Mouse (Mus musculus) left cerebral cortex, postnatal 36 days (tissue): Measurements from ENCODE around the gene Shc1. TPM values are rescaled to one million over a fixed set of nuclear protein-coding genes. Genes with fewer than 3 reads are reported as not detected.

Source experiments
- DNase-seq, 2 experiments: peaks; one replicate each; pipeline ENCODE4 v3.0.0; 2021 to 2022; ENCODE audit warnings: low spot score in 2 of 2, mixed read lengths in 1 of 2
- intact Hi-C: fragments of 180-260 bp; cut with DNase I; formaldehyde crosslinking; loops from one replicate; pipeline ENCODE4 v1.15.1; 2025
- total RNA-seq, 2 experiments: library from RNA; stranded (reverse); gene quantifications; 2 replicates each; pipeline ENCODE4 v1.2.3; 2021

Shc1 gene
- total RNA-seq, 2 experiments from 2014 or later = 10.6 to 16.0 TPM

DNA sequence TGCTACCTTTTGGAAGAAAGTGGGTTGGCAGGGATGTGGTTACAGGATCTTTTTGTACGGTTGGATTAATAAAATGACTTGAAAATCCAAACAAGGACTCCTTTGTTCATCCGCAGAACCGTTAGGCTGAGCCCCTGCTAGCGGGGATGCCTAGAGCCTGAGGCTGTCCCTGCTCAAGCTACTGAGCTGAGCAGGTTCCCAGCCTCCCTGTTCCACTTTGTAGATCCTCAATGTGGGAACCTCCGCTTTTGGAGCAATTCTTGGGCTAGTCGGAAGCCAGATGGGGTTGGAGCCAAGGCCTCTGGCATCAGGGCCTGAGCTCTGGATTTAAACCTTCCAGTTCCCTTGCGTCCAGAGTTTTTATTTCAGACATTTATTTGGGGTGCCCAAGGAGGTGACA lies 16.8 kb downstream of the Shc1 start:
- intact Hi-C loops = no loop called here

DNA sequence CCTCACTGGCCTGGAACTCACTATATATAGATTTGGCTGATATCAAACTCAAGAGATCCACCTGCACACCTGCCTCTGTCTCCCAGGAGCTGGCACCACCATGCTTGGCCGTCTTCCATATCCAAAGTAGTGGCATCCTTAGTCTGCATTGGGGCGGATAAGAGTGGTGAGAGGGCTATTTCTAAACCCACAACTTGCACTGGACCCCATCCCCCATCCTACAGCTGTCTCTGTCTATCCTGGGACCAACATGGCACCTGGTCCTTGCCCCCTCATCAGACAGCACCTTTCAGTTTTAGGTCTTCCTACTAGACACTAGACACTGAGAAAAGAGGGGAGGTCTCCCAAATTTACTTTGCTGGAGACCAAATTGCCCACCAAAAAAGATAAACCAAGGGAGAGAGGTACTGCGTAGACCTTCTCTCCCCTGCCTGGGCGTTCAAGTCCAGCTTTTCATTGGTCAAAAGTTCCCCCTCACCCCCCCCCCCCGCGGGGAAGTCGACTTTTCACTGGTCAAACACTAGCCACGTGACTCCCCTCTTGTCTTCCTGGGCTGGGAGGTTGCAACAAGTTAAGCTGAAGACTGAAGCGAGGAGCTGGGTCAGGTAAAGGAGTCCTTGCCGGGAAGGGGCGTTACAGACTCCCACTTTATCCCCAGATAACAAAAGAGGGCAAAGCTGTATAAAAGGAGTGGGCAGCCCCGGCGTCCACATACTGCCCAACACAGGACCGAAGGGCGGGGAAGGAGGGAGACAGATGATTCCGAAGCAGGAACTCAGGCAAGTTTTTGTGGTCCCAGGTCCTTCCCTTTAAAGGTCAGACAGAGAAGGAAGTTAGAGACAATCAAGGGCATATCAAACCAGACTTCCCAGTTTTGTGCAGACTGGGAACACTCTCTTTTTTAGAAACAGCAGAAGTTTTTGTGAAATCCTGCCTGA lies 18.2 kb downstream of the Shc1 start, which contains the start of gene Pbxip1:
Gene Pbxip1, plus strand, starts transcription at position 531 of the 938 bp plus-strand sequence.
- no peak for DNase-seq
- intact Hi-C loops = no loop called here

More for the DNA sequence above, 16.8 kb downstream of the Shc1 start:
- no peak for DNase-seq

DNA sequence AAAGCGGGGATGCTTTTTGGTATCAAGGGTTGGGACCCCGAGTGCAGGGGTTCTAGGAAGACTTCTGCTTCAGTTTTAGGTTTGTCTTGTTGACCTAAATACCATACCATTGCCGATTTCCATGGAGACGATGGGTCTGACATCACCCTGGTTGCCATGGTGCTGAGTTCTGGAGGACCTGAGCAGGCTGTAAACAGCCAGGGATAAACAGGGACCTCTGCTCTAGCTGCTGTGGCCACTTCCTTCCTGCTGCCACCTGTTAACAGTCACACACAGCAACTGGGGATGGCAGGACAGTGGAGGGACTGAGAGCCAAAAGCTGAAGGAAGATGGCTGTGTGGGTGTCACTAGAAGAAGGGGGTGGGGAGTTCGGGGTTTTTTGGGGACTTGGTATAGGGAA lies 19.0 kb downstream of the Shc1 start:
- intact Hi-C loops = no loop called here
- no peak for DNase-seq

DNA sequence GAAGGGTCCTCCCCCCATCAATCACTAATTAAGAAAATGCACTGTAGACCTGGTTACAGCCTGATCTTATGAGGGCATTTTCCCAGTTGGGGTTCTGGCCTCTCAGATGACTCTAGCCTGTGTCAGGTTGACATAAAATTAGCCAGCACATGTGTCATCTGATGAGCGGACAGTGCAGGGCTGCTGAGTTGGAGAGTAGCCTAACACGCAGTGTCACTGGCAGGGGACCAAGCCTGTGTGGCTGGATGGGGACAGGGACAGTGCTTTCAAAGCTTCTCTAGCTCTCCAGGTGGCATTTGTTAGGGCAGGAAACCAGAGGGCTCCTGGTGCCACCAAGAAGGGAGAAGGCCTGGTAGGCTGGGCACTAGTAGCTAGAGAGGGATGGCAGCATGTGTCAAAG lies 22.4 kb downstream of the Shc1 start:
- intact Hi-C loops = no loop called here

DNA sequence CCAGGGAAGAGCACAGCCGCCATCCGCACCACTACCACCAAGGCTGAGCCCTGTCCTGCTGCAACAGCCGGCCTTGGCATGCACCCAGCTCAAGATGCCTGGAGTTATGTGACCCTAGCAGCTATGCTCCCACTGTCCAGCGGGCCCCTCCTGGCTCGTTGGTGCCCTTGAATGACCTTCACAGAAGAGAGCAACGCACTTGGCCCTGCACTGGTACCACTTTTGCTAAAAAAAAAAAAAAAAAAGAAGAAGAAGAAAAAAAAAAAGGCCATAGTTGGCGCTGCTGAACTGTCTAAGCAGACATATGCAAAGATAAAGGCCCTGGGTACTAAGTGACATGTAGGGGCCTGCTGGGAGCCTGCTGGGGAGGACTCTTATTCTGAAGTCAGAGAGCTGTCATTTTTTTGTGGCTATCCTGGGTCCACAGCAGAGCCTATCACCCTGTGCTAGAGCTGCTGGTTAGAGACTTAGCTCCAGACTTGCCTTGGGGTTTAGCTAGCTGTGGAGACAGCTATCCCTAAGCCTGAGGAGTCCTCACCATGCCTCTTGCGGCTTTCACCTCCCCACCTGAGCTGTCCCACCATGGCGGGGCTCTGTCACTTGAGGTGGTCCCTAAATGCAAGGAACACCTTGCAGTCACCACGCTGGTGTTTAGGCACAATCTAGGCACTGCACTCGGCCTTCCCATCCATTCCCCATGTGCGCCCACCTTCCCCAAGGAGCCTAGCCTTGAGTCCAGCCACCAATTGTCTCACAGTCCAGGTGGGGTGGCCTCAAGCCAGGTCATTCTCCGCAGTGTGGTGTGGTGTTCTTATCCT lies 30.7 kb downstream of the Shc1 start:
- no peak for DNase-seq
- intact Hi-C loops = loop anchor here (5.0 kb wide), 1 partner anchor 38 kb away; no protein-coding TSS in a partner anchor

More for the DNA sequence above, 22.4 kb downstream of the Shc1 start:
- no peak for DNase-seq

DNA sequence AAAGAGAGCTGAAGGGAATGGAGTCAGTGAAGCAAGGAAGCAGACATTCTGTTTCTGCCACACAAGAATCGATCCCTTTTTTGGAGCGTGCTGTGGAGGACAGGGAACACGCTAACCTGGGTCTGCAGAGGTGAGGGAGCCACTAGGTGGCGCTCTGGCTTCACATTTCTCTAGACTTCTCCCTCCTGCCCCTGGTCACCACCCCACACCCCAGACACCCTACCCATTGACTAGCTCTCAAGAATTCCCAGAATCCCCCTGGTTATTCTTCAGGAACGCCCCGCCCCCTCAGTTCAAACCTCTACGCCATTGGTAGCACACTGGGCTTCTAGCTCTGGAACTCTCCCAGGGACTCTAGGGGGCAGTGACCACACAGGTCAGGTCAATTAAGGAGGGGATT lies 31.3 kb downstream of the Shc1 start:
- intact Hi-C loops = loop anchor here (5.0 kb wide), 1 partner anchor 38 kb away; no protein-coding TSS in a partner anchor

DNA sequence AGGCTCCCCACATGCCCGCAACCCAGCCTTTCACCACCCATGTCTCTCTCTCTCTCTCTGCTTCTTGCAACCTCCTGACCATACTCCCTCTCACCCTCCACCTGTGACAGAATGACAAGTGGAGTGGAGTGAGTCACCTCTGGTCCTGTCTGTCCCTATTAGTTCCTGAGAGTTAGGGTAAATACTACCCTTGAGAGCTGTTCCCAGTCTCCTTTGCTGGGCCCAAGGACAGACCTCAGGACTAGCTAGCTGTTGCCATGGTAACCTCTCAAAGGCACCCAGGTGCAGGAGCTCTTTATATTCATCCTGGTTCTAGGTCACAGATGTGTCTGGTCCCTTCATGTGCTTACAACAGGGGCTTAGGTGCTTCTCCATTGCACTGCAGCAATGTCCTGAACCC lies 33.7 kb downstream of the Shc1 start:
- no peak for DNase-seq
- intact Hi-C loops = no loop called here

More for the DNA sequence above, 31.3 kb downstream of the Shc1 start:
- DNase-seq = peak; percentile 52 to 64

DNA sequence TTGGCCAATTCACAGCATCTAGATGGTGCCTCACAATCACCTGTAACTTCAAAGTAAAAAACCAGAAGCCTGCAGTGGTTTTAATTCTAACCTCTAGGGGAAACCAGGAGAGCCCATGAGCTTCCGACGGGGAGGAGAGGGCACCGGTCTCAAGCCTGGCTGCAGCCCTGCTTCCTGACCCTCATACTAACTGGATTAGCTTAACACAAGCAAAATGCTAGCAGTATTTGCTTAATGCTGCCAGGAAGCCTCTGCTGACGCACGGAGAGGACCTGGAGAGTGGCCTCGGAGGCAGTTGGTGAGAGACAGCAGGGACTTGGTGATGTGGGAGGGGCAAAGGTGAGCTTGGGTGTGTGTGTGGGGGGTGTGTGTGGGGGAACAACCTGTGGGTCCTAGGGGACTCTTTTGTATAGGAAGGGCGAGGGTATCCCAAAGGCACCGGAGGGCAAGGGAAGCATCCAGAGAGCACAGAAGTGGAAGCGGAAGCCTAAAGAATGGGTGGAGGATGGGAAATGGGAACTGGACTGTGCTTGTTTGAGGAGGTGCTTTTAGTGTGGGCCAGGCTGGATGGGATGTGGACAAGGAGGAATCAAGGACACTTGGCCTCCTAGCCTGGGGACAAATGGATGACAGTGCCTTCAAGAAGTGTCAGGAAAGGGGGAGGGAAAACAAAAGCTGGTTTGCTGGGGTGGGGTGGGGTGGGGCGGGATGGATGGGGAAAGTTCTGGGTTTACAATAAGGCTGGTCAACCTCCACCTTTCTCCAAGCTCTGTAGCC lies 36.3 kb downstream of the Shc1 start, which contains the start of gene Pmvk:
Gene Pmvk, plus strand, starts transcription at position 141 of the 777 bp plus-strand sequence.
- intact Hi-C loops = loop anchor here (5.0 kb wide), 2 partner anchors 318 to 403 kb away; partner anchors contain the start of gene Ube2q1
- DNase-seq = no peak

DNA sequence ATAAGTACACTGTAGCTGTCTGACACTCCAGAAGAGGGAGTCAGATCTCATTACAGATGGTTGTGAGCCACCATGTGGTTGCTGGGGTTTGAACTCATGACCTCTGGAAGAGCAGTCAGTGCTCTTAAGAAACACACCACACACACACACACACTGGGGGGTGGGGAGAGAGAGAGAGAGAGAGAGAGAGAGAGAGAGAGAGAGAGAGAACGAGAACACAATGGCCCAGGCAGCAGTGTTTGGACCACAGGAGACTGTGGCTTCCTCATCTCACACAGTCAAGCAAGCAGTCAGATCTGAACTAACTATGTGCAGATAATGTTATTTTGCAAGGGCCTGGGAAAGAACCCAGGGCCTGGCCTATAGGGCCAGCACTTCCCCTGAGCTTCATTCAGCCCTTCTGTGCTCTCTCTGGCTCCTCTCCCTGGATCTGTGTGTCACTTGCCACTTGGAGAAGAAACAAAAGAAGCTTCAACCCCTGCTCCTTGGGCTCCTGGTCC lies 37.6 kb downstream of the Shc1 start:
- no peak for DNase-seq
- intact Hi-C loops = loop anchor here (2.0 to 5.0 kb wide), 3 partner anchors 233 to 401 kb away; partner anchors contain the start of gene Ube2q1

DNA sequence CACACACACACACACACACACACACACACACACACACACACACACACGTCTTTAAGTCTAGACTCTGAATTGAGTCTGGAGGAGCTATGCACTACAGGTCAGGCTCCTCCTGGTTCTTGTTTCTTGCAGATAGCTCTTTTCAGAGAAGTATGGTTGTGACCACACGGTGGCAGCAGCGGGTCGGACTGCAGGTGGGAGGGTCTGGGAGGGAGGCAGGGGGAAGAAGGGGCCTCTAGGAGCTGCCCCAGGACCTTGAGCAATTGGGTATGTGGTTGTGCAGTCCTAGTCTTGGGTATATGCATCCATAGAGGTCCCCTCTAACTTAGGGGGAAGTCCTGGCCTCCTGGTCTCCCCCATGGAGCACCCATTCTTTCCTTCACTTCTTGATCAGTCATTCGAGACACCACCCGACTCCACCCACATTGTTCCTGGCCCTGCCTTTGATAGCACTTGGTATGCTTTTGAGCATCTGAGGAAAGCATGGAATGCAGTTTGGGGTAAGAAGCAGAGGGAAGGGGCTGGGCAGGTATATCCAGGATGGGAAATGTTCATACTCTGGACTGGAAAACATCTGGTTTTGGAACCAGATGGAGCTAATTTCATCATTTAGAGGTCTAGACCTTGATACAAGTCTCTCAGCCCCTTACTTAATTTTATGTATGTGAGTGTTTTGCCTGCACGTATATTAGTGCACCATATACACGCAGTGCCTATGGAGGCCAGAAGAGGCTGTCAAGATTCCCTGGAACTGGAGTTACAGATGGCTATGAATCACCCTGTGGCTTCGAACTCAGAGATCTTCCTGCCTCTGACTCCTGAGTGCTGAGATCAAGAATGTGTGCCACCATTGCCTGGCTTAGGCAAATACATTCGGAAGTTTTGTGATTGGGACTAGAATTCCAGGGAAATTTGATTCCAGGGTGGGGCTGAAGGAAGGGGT lies 38.8 kb downstream of the Shc1 start:
- intact Hi-C loops = loop anchor here (2.0 to 5.0 kb wide), 3 partner anchors 232 to 400 kb away; partner anchors contain the start of gene Ube2q1
- peak in 1 of 2 experiments; percentile 55 for DNase-seq

DNA sequence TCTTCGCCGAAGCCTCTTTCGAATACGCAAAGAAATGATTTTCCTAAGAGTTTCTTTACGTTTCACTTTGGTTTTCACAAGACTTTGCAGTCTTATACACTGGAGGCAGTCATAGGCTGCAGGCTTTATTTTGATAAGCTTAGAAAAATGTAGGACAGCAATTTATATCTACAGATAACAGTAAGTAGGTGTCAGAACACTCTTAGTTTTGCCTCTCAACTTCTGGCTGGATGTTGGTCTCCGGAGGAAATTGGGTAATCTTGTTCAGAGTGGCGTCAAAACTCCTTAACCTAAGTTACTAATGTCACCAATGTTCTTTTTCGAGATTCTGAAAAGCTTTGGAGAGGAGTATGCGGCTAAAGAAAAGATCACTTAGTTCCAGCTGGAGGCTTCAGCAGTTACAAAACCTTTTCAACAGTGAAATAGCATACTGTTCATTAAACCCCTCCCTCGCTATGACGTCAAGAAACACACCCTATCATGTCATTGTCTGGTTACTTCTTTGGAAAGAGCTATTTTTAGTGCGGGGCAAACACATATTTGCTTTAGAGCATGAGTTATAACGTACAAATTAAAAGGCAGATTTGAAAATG lies 40.2 kb downstream of the Shc1 start:
- no peak for DNase-seq
- intact Hi-C loops = loop anchor here (5.0 kb wide), 2 partner anchors 314 to 399 kb away; partner anchors contain the start of gene Ube2q1

DNA sequence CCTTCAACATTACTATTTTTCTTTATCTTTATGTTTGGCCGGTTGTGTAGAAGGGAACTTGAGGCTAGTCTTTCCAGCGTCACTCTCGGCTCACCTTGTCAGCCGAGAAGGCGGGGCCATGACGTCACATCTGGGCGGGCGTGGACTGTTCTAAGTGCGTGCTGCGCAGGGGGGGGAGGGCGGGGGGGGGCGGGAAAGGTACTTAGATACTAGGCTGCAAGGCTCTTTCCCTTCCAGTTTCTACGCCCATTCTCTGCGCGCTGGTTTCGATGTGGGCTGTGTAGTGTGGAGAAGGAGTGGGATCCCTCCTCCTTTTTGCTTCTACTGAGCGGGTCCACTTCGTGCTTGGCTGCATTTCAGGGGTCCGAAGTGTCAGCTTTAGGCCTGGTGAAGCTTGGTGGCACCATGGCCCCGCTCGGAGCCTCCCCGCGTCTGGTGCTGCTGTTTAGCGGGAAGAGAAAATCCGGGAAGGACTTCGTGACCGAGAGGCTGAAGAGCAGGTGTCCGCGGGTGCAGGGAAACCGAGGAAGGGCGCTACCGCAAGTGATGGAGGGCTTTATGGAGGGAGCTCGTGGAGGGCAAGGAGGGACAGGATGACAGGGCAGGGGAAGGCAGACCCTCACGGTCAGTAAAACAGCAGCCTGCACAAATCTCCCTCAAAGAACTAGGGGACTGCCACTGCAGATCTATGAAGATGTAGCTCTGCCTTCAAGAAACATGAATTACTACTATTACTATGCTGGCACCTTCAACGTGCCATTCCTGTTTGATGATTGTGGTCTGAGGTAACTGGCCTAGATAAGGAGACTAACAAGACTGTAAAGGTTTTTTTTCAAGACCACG lies 40.9 kb downstream of the Shc1 start:
- intact Hi-C loops = loop anchor here (5.0 kb wide), 2 partner anchors 313 to 398 kb away; partner anchors contain the start of gene Ube2q1
- DNase-seq = peak; percentile 86 to 87

DNA sequence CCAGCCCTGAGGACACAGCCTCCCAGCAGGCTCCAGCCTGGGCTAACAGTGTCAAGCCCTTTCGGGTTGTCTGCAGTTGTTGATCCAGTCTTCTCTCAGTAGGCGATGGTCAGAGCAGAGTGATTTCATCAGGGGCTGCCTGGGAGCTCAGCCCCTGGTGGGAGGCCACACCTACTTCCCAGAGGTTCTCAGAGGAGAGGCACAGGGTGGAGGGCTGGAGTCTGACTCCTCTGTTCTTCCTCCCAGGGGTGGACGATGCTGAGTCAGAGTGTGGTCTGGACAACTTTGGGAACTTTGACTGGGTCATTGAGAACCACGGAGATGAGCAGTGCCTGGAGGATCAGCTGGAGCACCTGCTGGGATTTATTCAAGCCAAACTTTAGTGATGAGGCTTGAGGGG lies 50.0 kb downstream of the Shc1 start:
- intact Hi-C loops = no loop called here
- no peak for DNase-seq

DNA sequence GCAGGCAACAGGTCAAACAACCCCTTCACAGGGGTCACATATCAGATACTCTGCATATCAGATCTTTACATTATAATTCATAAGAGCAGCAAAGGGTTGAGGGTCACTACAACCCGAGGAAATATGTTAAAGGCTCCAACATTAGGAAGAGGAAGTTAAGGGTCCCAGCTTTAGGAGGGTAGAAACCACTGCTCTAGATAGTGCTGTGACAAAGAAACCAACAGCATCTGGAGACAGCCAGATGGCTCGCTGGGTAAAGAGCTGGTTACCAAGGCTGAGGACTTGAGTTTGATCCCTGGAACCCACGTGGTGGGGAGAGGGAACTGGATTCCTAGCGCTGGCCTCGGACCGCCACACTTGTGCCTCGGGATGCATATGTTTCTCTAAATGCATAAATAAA lies 54.0 kb downstream of the Shc1 start:
- intact Hi-C loops = no loop called here
- no peak for DNase-seq

DNA sequence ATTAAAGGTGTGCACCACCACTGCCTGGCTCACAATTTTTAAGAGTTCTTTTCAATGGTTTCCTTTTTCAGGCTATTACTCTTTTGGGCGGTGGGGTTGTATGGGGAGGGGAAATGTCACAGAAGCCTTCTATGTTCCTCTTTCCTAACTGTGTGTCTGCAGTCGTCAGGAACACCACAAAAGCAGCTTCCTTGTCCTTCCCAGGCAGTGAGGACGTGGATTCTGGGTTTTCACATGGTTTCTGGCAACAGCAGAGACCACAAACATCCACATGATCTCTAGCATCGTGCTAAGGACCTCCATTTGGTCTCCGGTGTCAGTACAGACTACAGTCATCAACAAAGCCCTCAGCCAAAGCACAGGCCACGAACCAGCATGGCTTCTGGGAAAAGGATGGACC lies 55.6 kb downstream of the Shc1 start:
- intact Hi-C loops = no loop called here
- DNase-seq = no peak

DNA sequence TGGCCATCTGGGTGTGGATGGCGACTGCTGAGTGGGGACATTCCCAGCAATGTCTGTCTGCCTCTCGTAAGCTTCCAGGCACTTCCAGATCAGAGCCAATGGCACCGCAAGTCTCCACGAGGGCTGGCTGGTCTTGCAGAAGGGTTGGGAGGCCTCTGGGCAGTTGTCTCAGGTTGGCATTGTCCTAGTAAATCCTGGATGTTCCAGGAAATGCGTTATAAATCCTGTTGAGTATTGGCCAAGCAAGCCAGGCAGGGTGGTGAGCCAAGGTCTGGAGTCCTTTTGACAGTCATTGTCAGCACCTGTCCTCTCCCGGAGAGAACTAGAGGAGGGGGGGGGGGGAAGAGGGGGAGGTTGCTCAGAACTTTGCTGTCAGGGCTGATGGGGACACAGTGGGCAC lies 60.8 kb downstream of the Shc1 start:
- intact Hi-C loops = no loop called here
- DNase-seq = no peak
